Mouse (Mus musculus) megakaryocyte-erythroid progenitor cell, adult 5-6 weeks (primary cell): Measurements from ENCODE around the gene BC003965. TPM values are rescaled to one million over a fixed set of nuclear protein-coding genes. Genes with fewer than 3 reads are reported as not detected.

ENCODE experiments used
- ATAC-seq: replicated peaks from 2 replicates; pipeline ENCODE4 v1.8.0; 2016; ENCODE audit warnings: mild to moderate bottlenecking, inconsistent platforms; ENCODE audit not compliant: severe bottlenecking, poor library complexity, low FRiP score, low TSS enrichment
- total RNA-seq, 2 experiments: library from RNA; stranded (forward) in 1 of 2; stranded (reverse) in 1 of 2; fragments of 200-1000, 215-1000 nt in 1 of 2; fragments of >200 nt in 1 of 2; fragmentation: Nextera tagmentation in 1 of 2; gene quantifications; 2 replicates each; pipeline ENCODE4 v1.2.3; 2014 to 2017

BC003965 gene
- total RNA-seq (2014; fragmentation: Nextera tagmentation) (25.4 and 34.8 TPM in 2 replicates), total RNA-seq (2017) (16.3 and 18.3 TPM in 2 replicates)

DNA sequence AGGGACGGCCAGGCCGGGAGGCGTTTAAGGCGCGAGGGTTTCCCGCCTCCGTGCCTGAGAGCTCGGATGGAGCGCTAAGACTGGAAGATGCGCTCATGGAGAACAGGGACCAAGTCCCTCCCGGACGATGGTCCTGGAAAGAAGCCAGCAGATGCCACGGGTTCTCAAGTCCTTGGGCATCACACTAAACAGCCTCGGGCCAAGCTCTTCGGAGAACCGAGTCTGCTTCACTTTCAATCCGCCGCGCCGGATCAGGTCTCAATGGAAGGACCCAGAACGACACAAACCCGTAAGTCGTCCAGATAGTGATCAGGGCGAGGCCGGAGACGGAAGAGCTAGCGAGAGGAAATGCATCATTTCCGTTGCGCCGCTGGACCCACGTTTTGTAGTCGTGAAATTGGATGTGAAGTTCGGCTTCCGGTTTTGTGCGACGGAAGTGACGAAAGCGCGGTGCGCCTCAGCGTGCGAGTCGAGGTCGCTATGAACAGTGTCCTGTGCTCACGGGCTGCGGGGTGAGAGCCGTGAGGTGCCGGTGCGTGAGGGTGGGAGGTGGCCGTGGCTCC is at the start of gene BC003965:
Gene BC003965, plus strand, starts transcription at position 426 of the 563 bp plus-strand sequence.
- ATAC-seq = peak; percentile 87

DNA sequence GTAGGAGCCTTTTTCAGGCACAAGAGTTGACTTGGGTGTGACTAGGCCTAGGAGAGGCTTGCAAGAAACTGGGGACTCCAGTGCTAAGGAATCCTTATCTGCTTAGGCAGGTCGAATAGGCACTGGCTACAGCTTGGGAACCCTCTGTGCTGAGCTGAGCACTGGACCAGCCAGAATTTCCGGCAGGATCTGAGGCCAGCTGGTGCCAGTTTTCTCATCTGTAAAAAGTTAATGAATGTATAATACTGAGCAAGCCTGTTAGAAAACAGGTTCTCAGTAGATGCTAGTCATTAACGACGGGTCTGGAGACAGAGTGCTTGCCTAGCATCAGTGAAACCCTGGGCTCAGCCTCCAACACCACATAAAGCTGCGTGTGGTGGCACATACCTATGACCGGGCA is 48.7 kb upstream of the BC003965 start:
- ATAC-seq = no peak

DNA sequence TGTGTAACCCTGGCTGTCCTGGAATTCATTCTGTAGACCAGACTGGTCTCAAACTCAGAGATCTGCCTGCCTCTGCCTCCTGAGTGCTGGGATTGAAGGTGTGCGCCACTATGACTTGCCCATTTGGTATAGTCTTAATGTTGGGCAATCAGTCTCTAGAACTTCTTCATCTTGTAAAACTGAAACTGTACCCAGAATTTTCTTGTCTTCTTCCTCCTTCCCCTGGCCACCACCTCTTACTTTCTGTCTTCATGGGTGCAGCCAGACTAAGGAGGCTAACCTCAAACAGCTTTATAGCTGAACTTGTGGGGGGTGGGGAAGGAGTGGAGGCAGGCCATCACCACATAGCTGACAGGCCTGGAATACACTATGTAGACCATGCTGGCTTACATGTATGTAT is 45.6 kb upstream of the BC003965 start:
- no peak for ATAC-seq

DNA sequence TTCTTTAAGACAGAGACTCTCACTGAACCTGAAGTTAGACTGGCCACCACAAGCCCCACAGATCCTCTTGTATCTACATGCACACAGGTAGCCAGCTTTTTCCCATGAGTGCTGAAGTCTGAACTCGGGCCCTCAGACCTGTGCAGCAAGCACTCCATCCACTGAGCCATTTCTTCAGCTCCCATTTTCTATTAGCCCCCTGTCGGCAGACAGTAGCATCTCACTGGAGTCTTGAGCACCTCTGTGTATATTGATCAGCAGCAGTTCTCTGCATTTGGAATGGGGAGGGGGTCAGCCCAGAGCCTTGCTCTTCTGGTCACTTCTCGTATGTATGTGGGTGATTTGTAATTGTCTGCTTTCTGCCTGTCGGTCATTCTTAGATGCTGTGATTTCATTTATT is 44.4 kb upstream of the BC003965 start:
- ATAC-seq = 0 out of 2 replicates have a peak, but pooled peaks have one; percentile 65

DNA sequence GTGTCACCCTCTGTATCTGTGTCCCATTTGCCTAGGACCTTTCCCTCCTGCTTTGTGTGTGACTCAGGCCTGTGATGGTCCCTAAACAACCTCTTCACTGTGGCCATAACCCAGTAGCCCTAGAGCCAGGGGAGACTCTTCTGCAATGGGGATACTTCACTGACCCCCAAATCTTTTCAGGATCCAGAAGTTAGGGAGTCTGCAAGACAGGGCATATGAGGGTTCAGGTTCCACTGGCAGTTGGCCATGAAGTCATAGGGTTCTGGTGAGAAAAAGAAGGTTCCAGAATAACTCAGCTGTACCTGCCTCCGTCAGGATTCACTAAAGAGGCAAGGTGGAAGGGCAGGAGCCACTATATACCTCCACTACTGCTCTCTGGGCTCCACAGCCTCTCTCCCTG is 22.2 kb upstream of the BC003965 start, which contains the start of gene Ccdc154:
Gene Ccdc154, plus strand, starts transcription at position 301 of the 400 bp plus-strand sequence.
- no peak for ATAC-seq

DNA sequence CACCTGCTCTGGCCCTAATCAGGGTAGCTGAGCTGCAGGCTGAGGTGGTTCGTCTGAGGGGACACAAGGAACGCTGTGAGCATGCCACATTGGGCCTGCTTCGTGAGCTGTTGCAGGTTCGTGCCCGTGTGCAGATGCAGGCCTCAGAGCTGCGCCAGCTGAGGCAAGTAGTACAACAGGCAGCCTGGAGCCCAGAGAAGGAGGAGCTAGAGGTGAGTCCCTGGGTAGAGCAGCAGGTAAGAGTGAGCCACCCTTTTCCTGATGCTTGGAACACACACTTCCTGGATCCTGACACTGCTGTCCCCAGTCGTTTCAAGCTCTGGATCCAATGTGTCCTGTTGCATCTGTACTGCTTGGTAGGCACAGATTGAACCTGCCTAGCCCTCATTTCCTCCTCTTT is 21.0 kb upstream of the BC003965 start:
- no peak for ATAC-seq

DNA sequence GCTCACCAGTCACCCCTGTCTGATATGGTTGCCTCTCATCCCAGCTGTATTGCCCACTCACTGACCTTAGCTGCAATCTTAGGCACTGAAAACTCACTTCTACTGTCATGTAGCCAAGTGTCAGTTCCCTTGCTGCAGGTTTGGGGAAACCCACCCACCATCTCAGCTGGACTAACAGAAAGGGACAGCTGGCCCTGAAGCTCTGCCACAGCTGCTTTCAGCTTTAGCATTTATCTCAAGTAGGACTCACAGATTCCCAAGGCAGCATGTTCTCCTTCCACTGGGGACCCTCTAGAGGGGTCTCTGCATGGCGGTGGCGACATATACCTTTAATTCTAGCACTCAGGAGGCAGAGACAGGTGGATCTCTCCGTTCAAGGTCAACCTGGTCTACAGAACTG is 19.6 kb upstream of the BC003965 start:
- ATAC-seq = no peak

DNA sequence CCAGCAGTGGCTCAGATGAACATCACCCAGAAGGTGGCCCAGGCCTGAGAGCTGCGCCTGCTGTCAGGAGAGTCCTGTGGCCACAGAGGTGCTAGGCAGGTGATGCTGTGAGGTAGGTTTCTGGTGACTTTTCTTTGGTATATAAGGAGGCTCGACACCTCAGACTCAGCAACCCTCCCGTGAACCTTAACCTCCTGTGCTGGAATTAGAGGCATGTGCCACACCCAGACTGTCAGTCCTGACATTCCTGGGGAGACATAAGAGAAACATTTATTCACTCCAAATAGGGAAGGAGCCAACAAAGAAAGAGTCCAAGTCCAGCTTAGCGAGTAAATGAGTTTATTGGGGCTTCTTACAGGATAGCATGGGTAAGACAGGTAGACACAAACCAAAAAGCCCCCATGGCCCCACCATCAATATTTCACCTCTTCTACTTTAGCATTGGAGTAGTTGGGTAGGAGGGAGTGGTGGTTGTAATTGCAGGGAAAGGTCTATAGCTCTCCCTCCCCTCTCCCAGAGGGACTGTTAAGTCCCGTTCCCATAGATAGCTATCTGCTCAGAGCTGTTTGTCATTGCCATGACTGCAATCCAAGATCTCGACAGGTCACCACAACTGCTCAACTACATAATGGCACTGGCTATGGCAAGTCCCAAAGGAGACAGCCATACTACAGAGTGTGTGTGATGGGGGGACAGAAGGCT is 18.2 kb upstream of the BC003965 start:
- ATAC-seq = no peak

DNA sequence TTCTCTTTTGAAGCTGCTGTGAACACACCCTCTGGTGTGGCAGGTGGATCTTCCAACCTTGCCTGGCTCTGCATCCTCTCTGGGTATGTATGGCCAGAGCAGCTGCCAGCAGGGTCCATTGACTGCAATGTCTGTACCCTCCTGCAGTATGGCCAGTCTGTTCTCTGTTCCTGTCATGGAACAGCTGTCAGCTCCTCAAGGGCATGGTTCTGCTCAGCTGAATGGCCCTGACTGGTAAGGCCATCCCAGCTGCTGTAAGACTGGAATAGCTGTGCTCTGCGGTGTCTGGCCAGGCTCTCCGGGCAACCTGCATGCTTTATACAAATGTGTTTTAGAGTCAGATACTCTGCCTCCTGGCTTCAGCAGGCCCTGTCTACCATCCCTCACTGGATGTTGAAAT is 14.6 kb upstream of the BC003965 start:
- no peak for ATAC-seq

DNA sequence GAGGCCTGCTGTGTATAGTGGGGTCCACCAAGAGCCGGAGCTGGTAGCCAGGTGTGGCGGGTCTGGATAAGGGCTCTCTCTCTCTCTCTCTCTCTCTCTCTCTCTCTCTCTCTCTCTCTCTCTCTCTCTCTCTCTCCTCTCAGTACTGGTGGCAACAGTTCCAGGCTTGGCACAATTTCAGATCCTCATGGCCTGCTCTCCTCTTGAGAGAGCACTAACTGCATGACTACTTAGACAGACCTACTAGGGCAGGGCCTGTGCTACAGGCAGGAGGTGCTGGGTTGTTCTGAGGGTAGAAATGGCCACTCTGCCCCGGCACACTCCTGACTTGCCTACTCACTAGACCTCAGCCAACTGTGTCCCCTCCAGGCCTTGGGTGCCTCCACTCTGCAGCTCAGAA is 11.8 kb upstream of the BC003965 start:
- ATAC-seq = no peak

DNA sequence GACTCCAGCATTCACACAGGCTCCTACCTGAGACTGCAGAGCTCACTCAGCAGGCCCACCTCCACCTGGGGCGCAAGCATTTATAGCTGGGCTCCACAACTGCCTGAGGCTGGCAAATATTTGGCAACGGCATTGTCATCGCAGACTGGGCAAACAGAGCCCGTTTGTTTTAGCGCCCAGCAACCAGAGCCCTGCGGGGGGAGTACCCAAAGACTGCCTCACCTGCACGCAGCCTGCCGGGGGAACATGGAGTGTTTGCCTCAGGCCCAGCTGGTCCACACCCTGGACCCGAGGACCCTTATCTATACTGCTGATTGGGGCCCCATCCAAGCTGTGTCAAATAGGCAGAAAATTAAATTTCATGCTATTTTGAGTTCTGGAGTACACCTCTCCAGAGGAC is 8.9 kb upstream of the BC003965 start, which contains the start of gene Gm38655:
Gene Gm38655, minus strand, starts transcription at position 61 of the 400 bp plus-strand sequence.
- ATAC-seq = no peak

DNA sequence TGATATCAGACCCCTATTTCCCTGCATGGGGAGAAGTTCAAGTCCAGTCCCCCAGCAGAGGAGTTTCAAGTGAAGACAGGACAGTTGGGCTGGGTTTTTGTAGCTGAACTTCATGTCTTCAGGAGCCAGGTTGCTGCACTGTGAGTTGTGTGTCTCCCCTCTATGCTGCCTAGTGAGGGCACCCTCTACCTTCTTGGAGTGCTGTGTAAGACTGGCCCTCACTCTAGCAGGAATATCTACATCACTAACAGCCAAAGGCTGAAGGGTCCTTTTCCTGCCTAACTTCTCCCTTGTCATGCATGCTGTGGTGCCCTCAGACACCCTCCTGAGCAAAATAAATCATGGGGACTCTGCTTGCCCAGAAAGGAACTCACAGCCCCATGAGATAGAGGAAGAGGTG is 1.1 kb upstream of the BC003965 start:
- ATAC-seq = no peak

DNA sequence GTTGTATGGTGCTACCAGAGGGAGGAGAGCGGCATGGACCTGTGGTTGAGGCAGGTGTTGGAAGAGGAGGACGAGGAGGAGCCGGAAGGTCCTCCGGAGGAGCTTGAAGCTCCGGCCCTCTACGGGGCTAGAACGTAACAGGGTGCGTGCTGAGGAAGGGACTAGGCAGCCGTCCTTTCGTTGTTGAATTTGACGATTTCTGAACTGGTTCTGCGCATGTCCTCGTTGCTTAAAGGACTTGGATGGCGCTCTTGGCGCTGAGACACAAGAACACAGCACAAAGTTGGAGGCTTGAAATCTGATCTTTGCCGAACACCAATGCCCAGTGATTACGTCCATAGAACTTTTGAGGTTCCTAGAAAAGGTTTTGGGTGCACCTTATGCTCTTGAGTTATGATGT is 607 bp downstream of the BC003965 start:
- peak; percentile 10 for ATAC-seq

DNA sequence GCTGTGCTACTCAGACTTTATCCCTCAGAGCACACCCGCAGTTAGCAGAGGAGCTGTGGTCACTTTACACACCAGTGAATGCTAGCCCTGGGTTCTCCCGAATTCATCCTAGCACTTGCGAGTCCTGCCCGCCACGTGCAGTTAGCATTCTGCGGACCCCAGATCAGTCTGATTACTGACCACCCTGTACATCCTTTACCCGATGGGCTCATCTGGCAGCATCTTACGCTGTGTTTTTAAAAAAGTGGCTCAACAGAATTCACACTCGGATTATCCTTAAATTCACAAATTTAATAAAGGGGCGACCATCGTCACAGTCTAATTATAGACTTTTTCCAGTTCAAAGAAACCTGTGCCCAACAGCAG is 3.4 kb downstream of the BC003965 start:
- ATAC-seq = no peak

DNA sequence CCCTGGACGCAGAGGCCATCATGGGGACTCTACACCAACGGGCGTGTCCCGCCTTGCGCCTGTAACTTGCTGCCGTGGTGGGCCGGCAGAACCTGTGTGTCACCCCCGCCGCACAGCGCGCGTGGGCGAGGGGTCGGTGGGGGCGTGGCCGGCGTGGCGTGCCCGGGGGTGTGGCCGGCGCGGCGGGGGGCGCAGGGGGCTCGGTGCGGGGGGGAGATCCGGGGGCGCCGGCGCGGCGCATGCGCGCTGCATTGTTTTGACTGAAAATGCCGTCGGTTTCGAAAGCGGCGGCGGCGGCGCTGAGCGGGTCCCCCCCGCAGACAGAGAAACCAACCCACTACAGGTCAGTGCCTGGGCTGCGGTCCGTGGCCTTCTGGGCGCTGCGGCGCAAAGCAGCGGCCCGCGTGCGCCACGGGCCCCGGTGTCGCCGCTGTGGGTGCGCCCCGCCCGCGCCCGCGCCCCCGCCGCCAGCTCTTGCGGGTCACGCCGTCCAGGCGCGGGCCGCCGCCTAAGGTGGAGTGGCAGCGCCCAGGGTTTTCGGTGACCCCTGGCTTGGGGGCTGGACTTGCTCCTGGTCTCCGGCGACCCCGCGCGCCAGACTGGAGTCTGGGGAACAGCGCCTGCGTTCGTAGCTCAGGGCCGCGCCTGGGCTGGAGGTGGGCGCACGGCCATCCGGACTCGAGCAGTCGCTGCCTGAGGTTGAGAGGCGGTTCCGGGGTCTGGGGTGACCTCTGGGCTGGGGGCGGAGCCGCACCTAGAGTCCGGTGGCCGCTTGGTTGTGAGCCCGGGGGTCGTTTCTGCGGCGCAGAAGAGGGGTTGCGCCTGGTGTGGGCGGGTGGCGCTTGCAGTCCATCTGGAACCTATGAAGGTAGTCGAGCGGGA is 4.0 kb downstream of the BC003965 start, which contains the start of gene Unkl:
Gene Unkl, plus strand, starts transcription at position 248 of the 882 bp plus-strand sequence.
- ATAC-seq = no peak

DNA sequence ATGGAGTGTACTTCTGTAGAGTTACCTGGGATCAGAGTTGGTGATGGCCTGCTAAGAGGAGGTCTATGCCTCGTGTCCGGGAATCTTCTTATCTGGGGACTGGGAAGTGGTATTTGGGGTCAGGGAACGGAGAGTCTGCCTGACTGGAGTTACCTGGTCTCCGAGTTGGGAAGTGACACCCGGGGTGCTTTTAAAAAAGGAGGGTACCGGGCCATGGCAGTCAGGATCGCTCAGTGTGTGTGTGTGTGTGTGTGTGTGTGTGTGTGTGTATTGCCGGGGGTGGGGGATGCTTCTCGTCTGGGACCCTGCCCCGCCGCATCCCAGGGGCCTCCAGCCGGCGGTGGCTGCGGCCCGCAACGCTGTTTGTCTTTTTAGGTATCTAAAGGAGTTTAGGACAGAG is 4.7 kb downstream of the BC003965 start:
- no peak for ATAC-seq

DNA sequence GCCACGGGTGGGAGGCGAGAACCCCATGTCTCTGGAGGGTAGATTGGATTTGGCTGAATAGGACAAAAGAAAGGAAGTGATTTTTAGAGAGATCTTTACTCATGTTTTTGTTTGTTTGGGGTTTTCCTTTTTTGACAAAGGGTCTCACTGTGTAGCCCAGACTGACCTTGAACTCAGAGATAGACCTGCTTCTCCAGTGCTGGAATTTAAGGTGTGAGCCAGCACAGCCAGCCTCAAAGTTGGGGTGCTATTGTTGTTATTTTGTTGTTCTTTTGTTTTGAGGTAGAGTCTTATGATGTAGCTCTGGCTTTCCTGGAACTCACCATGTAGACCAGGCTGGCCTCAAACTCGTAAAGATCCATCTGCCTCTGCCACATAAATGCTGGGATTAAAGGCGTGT is 18.0 kb downstream of the BC003965 start:
- ATAC-seq = no peak

DNA sequence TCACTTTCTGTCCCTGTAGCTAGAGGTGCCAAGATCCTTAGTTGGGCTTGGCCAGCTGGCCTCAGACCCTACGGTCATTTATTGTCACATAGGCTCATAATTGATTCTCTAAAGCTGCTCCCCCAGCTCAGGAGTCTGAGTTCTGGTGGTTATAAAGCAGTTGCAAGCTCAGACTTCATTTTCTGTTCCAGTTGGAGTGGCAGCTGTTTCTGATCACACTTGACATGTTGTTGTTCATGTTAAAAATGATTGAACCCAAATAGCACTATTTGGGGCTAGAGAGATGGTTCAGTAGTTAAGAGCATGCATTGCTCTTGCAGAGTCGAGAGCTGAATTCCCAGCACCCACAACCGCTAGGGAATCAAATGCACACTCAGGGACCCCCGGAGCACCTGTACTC is 25.7 kb downstream of the BC003965 start:
- no peak for ATAC-seq

DNA sequence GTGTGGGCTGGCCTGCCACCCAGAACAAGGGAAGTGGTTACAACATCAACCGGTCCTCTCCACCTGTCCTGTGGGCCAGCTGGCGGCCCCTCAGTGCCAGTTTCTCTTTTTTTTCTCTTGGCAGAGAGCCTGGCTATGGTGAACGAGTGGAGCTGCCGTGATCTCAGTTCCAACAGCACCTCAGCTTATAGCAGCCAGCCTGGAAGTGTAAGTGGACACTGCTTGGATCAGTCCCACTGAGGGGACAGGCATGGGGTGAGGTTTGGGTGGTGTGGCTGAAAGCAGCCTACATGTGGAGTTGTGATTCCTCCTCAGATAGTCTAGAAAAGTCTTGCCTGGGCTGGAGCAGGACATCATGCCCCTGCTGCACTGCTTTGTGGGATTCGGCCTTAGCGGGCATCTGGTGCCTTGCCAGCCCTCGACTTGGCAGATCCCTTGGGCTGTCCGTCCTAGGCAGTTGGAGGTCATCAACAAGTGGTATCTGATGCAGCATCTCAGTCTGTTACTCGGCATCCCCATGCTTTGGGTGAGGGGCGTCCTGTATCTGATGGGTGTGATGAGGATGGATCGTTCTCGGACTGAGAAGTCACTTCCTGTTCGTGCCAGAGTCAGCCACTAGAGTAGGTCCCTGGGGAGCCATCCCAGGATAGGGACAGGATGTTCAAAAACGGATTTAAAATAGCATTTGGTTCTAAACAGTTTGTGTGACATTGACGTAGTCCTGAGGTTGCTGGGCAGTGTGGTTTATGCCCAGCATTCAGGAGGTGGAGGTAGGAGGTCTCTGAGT is 26.5 kb downstream of the BC003965 start:
- no peak for ATAC-seq
